Mouse (Mus musculus) CH12.LX (cell line): ENCODE measurements around the gene Gm49383.

ENCODE experiments used
- CTCF ChIP-seq, 2 experiments: IDR thresholded peaks in 1 of 2; conservative IDR thresholded peaks in 1 of 2; 2 replicates each; pipeline ENCODE4 v1.5.1; 2011 to 2012; ENCODE audit warnings: low read depth in 2 of 2, low read length in 2 of 2, improper control_type of control experiment in 1 of 2, inconsistent platforms in 1 of 2, mild to moderate bottlenecking in 1 of 2, moderate library complexity in 1 of 2
- EP300 ChIP-seq: IDR thresholded peaks from 2 replicates; pipeline ENCODE4 v1.6.1; 2011; ENCODE audit warnings: low read length, improper control_type of control experiment
- HCFC1 ChIP-seq: IDR thresholded peaks from 2 replicates; pipeline ENCODE4 v1.6.1; 2012; ENCODE audit warnings: low read depth, mild to moderate bottlenecking, inconsistent platforms, low read length, improper control_type of control experiment
- IRF4 ChIP-seq: IDR thresholded peaks from 2 replicates; pipeline ENCODE4 v1.6.1; 2014; ENCODE audit warnings: low read depth, mild to moderate bottlenecking, inconsistent platforms, low read length, improper control_type of control experiment
- JUND ChIP-seq: conservative IDR thresholded peaks from 2 replicates; pipeline ENCODE4 v1.6.1; 2011; ENCODE audit warnings: low read depth, low read length, improper control_type of control experiment
- KAT2A ChIP-seq: IDR thresholded peaks from 2 replicates; pipeline ENCODE4 v1.6.1; 2012; ENCODE audit warnings: low read length, improper control_type of control experiment, inconsistent platforms; ENCODE audit not compliant: insufficient replicate concordance
- MXI1 ChIP-seq: IDR thresholded peaks from 2 replicates; pipeline ENCODE4 v1.6.1; 2011; ENCODE audit warnings: mild to moderate bottlenecking, low read depth, low read length, improper control_type of control experiment
- NELFE ChIP-seq: IDR thresholded peaks from 2 replicates; pipeline ENCODE4 v1.6.1; 2011; ENCODE audit warnings: low read depth, low read length, improper control_type of control experiment
- POLR2A ChIP-seq: IDR thresholded peaks from 2 replicates; pipeline ENCODE4 v1.6.1; 2011; ENCODE audit warnings: low read depth, mild to moderate bottlenecking, improper control_type of control experiment, low read length
- POLR2AphosphoS2 ChIP-seq: IDR thresholded peaks from 2 replicates; pipeline ENCODE4 v1.6.1; 2011; ENCODE audit warnings: low read depth, low read length, improper control_type of control experiment
- USF2 ChIP-seq: conservative IDR thresholded peaks from 2 replicates; pipeline ENCODE4 v1.6.1; 2011; ENCODE audit warnings: low read depth, low read length, improper control_type of control experiment
- ZC3H11A ChIP-seq: IDR thresholded peaks from 2 replicates; pipeline ENCODE4 v1.6.1; 2012; ENCODE audit warnings: low read depth, mild to moderate bottlenecking, inconsistent platforms, low read length, improper control_type of control experiment
- ZKSCAN1 ChIP-seq: IDR thresholded peaks from 2 replicates; pipeline ENCODE4 v1.6.1; 2012; ENCODE audit warnings: low read depth, inconsistent platforms, low read length, improper control_type of control experiment, borderline replicate concordance

DNA sequence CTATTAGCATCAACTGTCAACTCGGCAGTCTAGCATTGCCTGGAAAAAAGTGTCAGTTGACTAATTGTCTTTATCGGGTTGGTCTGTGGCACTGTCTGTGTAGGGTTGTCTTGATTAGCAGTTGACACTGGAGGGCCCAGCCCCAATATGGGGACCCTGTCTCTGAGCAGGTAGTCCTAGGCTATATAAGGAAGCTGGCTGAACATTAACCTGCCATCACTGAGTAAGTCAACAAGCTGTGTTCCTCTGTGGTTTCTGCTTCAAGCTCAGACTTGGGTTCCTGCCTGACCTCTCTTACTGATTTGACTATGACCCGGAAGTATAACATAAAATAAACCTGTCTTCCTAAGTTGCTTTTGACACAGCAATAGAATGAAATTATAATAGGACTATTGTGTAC is 20.9 kb downstream of the Gm49383 start:
- TF ChIP-seq HCFC1 = no peak
- TF ChIP-seq ZC3H11A = no peak
- no peak for TF ChIP-seq MXI1
- no peak for TF ChIP-seq CTCF (conservative IDR thresholded peaks at IDR 0.05 in 1 of 2, IDR thresholded peaks at IDR 0.05 in 1 of 2; ENCODE audit: low read depth in 2 of 2, low read length in 2 of 2)
- TF ChIP-seq ZKSCAN1 = no peak
- TF ChIP-seq JUND = no peak
- TF ChIP-seq NELFE = no peak
- TF ChIP-seq POLR2A = no peak
- TF ChIP-seq IRF4 = no peak
- no peak for TF ChIP-seq EP300
- no peak for TF ChIP-seq USF2
- TF ChIP-seq KAT2A = no peak
- TF ChIP-seq POLR2AphosphoS2 = no peak
